Mouse (Mus musculus) hindbrain, embryonic 12.5 days (tissue): ENCODE results near the gene Trim7. TPM values are rescaled to one million over a fixed set of nuclear protein-coding genes. Genes with fewer than 3 reads are reported as not detected.
"Not testable (repeated sequence)": the region's sequence is repeated elsewhere in the genome, so short reads cannot be mapped to it uniquely, and the experiment has no call there.

Source experiments
- ATAC-seq: fragments of 200-750 bp; cut with Nextera tagmentation; 2 replicates; pipeline ENCODE4 v1.8.0; 2017; ENCODE audit warnings: moderate TSS enrichment; ENCODE audit not compliant: low FRiP score
- H3K27ac ChIP-seq: fragments of 300-500 bp; sonication (generic); 2 replicates; pipeline ENCODE4 v1.5.1; 2016; ENCODE audit warnings: mild to moderate bottlenecking
- H3K27me3 ChIP-seq: fragments of 300-500 bp; sonication (generic); 2 replicates; pipeline ENCODE4 v1.6.1; 2016; ENCODE audit warnings: mild to moderate bottlenecking
- H3K36me3 ChIP-seq: fragments of 300-500 bp; sonication (generic); 2 replicates; pipeline ENCODE4 v1.6.1; 2016; ENCODE audit warnings: mild to moderate bottlenecking
- H3K4me1 ChIP-seq: fragments of 300-500 bp; sonication (generic); 2 replicates; pipeline ENCODE4 v1.6.1; 2016
- H3K4me2 ChIP-seq: fragments of 300-500 bp; sonication (generic); replicated peaks from 2 replicates; pipeline ENCODE4 v1.6.1; 2016; ENCODE audit warnings: mild to moderate bottlenecking
- H3K4me3 ChIP-seq: fragments of 300-500 bp; sonication (generic); 2 replicates; pipeline ENCODE4 v1.5.1; 2016; ENCODE audit warnings: mild to moderate bottlenecking
- H3K9ac ChIP-seq: fragments of 300-500 bp; sonication (generic); 2 replicates; pipeline ENCODE4 v1.6.1; 2016; ENCODE audit warnings: mild to moderate bottlenecking, moderate library complexity
- H3K9me3 ChIP-seq: fragments of 300-500 bp; sonication (generic); replicated peaks from 2 replicates; pipeline ENCODE4 v1.6.1; 2016; ENCODE audit warnings: mild to moderate bottlenecking
- WGBS: fragments of 180-500 bp; shearing (Covaris S2); methylation state at CpG from one replicate; pipeline ENCODE4 v1.1.7; 2016; 5-methylcytosine and 5-hydroxymethylcytosine counted together
- polyA plus RNA-seq: library from polyadenylated mRNA; unstranded; fragments of >200 nt; fragmentation: Nextera tagmentation; extraction: Ambion mirVana; gene quantifications from 2 replicates; pipeline ENCODE4 v1.2.1, GENCODE M21; 2016

Gene Trim7
- polyA plus RNA-seq, 1 experiment from 2014 or later, result 0.70 TPM

- H3K27me3 ChIP-seq, result peaks cover 19% of the 10 kb centered on the region
- no peak overlapping the region for H3K4me3 ChIP-seq
- peaks cover 28% of the 10 kb centered on the region for H3K4me1 ChIP-seq
- no peaks in the 10 kb centered on the region for H3K36me3 ChIP-seq
- no peak overlapping the region for H3K4me2 ChIP-seq
- H3K9me3 ChIP-seq, result no peaks in the 10 kb centered on the region
- H3K27ac ChIP-seq, result no peak overlapping the region
- no peak overlapping the region for H3K9ac ChIP-seq
- ATAC-seq, result no peak
- WGBS, result 78% methylated on average over 7 of the region's 7 CpGs
Measured at GRCm38 (mm10) chr11:48819614-48820307, 6.2 kb upstream of the Trim7 start.

- peaks cover 23% of the 10 kb centered on the region for H3K4me1 ChIP-seq
- H3K27me3 ChIP-seq, result peaks cover 22% of the 10 kb centered on the region
- H3K4me3 ChIP-seq, result no peak overlapping the region
- H3K4me2 ChIP-seq, result no peak overlapping the region
- no peaks in the 10 kb centered on the region for H3K9me3 ChIP-seq
- H3K27ac ChIP-seq, result no peak overlapping the region
- no peaks in the 10 kb centered on the region for H3K36me3 ChIP-seq
- no peak overlapping the region for H3K9ac ChIP-seq
- no peak for ATAC-seq
Measured at GRCm38 (mm10) chr11:48820308-48820674, 5.6 kb upstream of the Trim7 start.

GRCm38 (mm10) chr11:48821299-48821698, 4.6 kb upstream of the Trim7 start:
- H3K9ac ChIP-seq, H3K4me3 ChIP-seq, H3K36me3 ChIP-seq, H3K4me2 ChIP-seq, ATAC-seq, H3K9me3 ChIP-seq, H3K27ac ChIP-seq: not testable (repeated sequence)
- H3K27me3 ChIP-seq, result peaks cover 22% of the 10 kb centered on the region
- H3K4me1 ChIP-seq, result peaks cover 13% of the 10 kb centered on the region
- 78% methylated on average over 14 of the region's 14 CpGs for WGBS

- no peaks in the 10 kb centered on the region for H3K36me3 ChIP-seq
- H3K4me1 ChIP-seq, result peaks cover 15% of the 10 kb centered on the region
- peak overlapping the region; percentile 32 for H3K4me3 ChIP-seq
- no peak overlapping the region for H3K9ac ChIP-seq
- ATAC-seq, result no peak
- no peak overlapping the region for H3K27ac ChIP-seq
- H3K4me2 ChIP-seq, result peak overlapping the region; percentile 49
- no peaks in the 10 kb centered on the region for H3K9me3 ChIP-seq
- H3K27me3 ChIP-seq, result peaks cover 24% of the 10 kb centered on the region
- WGBS, result 29% methylated on average over 14 of the region's 14 CpGs
Measured at GRCm38 (mm10) chr11:48822768-48823512, 3.0 kb upstream of the Trim7 start.

- Histone ChIP-seq H3K4me2 (peak overlapping the region; percentile 49), H3K27me3 (peaks cover 26% of the 10 kb centered on the region), H3K9me3 (no peaks in the 10 kb centered on the region), H3K36me3 (no peaks in the 10 kb centered on the region), H3K4me3 (peak overlapping the region; percentile 32), H3K4me1 (peaks cover 15% of the 10 kb centered on the region), H3K9ac (no peak overlapping the region), H3K27ac (no peak overlapping the region)
- ATAC-seq, result no peak
- WGBS, result under 1% methylated on average over 15 of the region's 15 CpGs
Measured at GRCm38 (mm10) chr11:48823536-48823972, 2.4 kb upstream of the Trim7 start.

- Histone ChIP-seq H3K27ac (no peak overlapping the region), H3K4me3 (peak overlapping the region; percentile 32), H3K36me3 (no peaks in the 10 kb centered on the region), H3K4me2 (peak overlapping the region; percentile 49), H3K27me3 (peaks cover 26% of the 10 kb centered on the region), H3K9ac (no peak overlapping the region), H3K9me3 (no peaks in the 10 kb centered on the region), H3K4me1 (peaks cover 13% of the 10 kb centered on the region)
- 4% methylated on average over 22 of the region's 22 CpGs for WGBS
- ATAC-seq, result no peak
Measured at GRCm38 (mm10) chr11:48824311-48824830, 1.6 kb upstream of the Trim7 start.

GRCm38 (mm10) chr11:48826752-48827096, 784 bp downstream of the Trim7 start:
- Histone ChIP-seq H3K9me3 (no peaks in the 10 kb centered on the region), H3K4me2 (peak overlapping the region; percentile 59), H3K4me1 (peaks cover 13% of the 10 kb centered on the region), H3K27ac (no peak overlapping the region), H3K4me3 (peak overlapping the region; percentile 41), H3K27me3 (peaks cover 26% of the 10 kb centered on the region), H3K36me3 (no peaks in the 10 kb centered on the region), H3K9ac (peak overlapping the region; percentile 45; the same call in 1 of the 2 replicates)
- WGBS, result 1% methylated on average over 6 of the region's 6 CpGs
- ATAC-seq, result 0 out of 2 replicates have a peak, but pooled peaks have one; percentile 44

GRCm38 (mm10) chr11:48827926-48828325, 2.0 kb downstream of the Trim7 start:
- peaks cover 20% of the 10 kb centered on the region for H3K27me3 ChIP-seq
- ATAC-seq, result no peak
- peaks cover 13% of the 10 kb centered on the region for H3K4me1 ChIP-seq
- H3K4me2 ChIP-seq, result no peak overlapping the region
- H3K9ac ChIP-seq, result no peak overlapping the region
- no peak overlapping the region for H3K4me3 ChIP-seq
- no peaks in the 10 kb centered on the region for H3K36me3 ChIP-seq
- H3K27ac ChIP-seq, result no peak overlapping the region
- 76% methylated on average over 6 of the region's 6 CpGs for WGBS
- no peaks in the 10 kb centered on the region for H3K9me3 ChIP-seq

- no peak overlapping the region for H3K4me3 ChIP-seq
- H3K27ac ChIP-seq, result no peak overlapping the region
- H3K9me3 ChIP-seq, result no peaks in the 10 kb centered on the region
- H3K4me2 ChIP-seq, result no peak overlapping the region
- no peak overlapping the region for H3K9ac ChIP-seq
- 77% methylated on average over 2 of the region's 2 CpGs for WGBS
- H3K27me3 ChIP-seq, result peaks cover 7% of the 10 kb centered on the region
- no peak for ATAC-seq
- H3K4me1 ChIP-seq, result peaks cover 3% of the 10 kb centered on the region; the same call in 1 of the 2 replicates
- no peaks in the 10 kb centered on the region for H3K36me3 ChIP-seq
Measured at GRCm38 (mm10) chr11:48830279-48830678, 4.3 kb downstream of the Trim7 start.

GRCm38 (mm10) chr11:48831273-48831672, 5.3 kb downstream of the Trim7 start:
- Histone ChIP-seq H3K9me3 (no peaks in the 10 kb centered on the region), H3K9ac (no peak overlapping the region), H3K4me1 (peaks cover 3% of the 10 kb centered on the region; the same call in 1 of the 2 replicates), H3K4me3 (no peak overlapping the region), H3K4me2 (no peak overlapping the region), H3K27me3 (peaks cover 15% of the 10 kb centered on the region), H3K27ac (no peak overlapping the region), H3K36me3 (no peaks in the 10 kb centered on the region)
- 82% methylated on average over 2 of the region's 2 CpGs for WGBS
- ATAC-seq, result no peak

- 45% methylated on average over 9 of the region's 9 CpGs for WGBS
- H3K4me1 ChIP-seq, result peaks cover 7% of the 10 kb centered on the region
- no peak overlapping the region for H3K27ac ChIP-seq
- no peaks in the 10 kb centered on the region for H3K9me3 ChIP-seq
- no peaks in the 10 kb centered on the region for H3K36me3 ChIP-seq
- H3K4me3 ChIP-seq, result peak overlapping the region; percentile 45
- peaks cover 19% of the 10 kb centered on the region for H3K27me3 ChIP-seq
- H3K4me2 ChIP-seq, result peak overlapping the region; percentile 55
- no peak overlapping the region for H3K9ac ChIP-seq
- ATAC-seq, result no peak
Measured at GRCm38 (mm10) chr11:48833078-48833730, 7.3 kb downstream of the Trim7 start.
